Mouse (Mus musculus) olfactory bulb, adult 2 months (tissue): Measurements from ENCODE around the gene Ldlrap1.

Experiments used
- CTCF ChIP-seq: fragments of 200-500 bp; IDR thresholded peaks from 2 replicates; pipeline ENCODE4 v1.5.1; 2012; ENCODE audit warnings: low read depth, mild to moderate bottlenecking, low read length, moderate library complexity; ENCODE audit not compliant: insufficient read depth
- POLR2A ChIP-seq: fragments of 200-500 bp; IDR thresholded peaks from 2 replicates; pipeline ENCODE4 v1.6.1; 2012; ENCODE audit warnings: mild to moderate bottlenecking, low read depth, low read length, moderate library complexity; ENCODE audit not compliant: insufficient read depth

- TF ChIP-seq CTCF, result no peak
- TF ChIP-seq POLR2A, result no peak
Measured at GRCm38 (mm10) chr4:134814229-134814571, 46.4 kb upstream of the Ldlrap1 start.
